Mouse (Mus musculus) ES-Bruce4 (cell line): Measurements from ENCODE around the gene S100pbp.

Experiments
- CTCF ChIP-seq: IDR thresholded peaks from one replicate; pipeline ENCODE4 v1.8.1; 2011; ENCODE audit warnings: low read depth, low read length
- POLR2A ChIP-seq: IDR thresholded peaks from one replicate; pipeline ENCODE4 v1.8.1; 2011; ENCODE audit warnings: low read length; ENCODE audit not compliant: insufficient read depth

- TF ChIP-seq CTCF (no peak), POLR2A (no peak)
Measured at GRCm38 (mm10) chr4:129140808-129141207, 48.7 kb downstream of the S100pbp start.
